Mouse (Mus musculus): ENCODE data around the gene Lrmda. TPM values are rescaled to one million over a fixed set of nuclear protein-coding genes. Genes with fewer than 3 reads are reported as not detected.

Gene Lrmda
- polyA plus RNA-seq, 1 experiment from 2014 or later, result 0.23 TPM

DNA sequence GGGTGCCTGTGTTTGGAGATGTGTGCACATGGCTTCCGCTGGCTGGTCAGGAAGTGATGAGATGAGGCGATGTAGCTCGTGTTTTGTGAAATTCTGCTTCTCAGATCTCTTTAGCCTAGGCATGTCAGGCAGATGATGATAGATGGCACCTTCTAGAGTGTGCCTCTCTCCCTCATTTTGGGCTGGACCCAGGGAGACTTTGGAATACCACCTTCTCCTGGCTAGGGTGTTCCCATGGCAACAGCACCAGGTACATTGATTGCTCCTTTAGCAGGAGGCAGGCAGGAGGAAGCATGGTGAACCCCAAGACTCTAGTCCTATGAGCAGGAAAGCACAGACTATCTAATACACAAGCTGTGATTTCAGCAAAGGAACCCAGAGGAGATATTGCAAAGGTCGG lies 1076.9 kb downstream of the Lrmda start:
- Histone ChIP-seq H3K36me3 (ENCODE audit: control insufficient read depth, insufficient read depth, low read length) (no peaks in the 10 kb centered on the region), H3K9ac (ENCODE audit: low read length) (no peak overlapping the region), H3K4me2 (no peak overlapping the region), H3K9me3 (ENCODE audit: control insufficient read depth, low read length) (no peaks in the 10 kb centered on the region), H3K4me1 (ENCODE audit: control insufficient read depth, insufficient read depth, low read length) (no peaks in the 10 kb centered on the region), H3K27ac (ENCODE audit: low read depth, low read length) (no peak overlapping the region), H3K27me3 (ENCODE audit: control insufficient read depth, insufficient read depth, low read length) (no peaks in the 10 kb centered on the region), H3K4me3 (ENCODE audit: low read depth, low read length) (no peak overlapping the region)
- 79% methylated on average over 4 of the region's 4 CpGs for WGBS
- no peak for ATAC-seq (ENCODE audit: low FRiP score)
- DNase-seq (ENCODE audit: low spot score, missing footprints), result no peak

Small RNAs within 50 kb of the gene (microRNA-seq; reads per million reads assigned to microRNA genes)
- not detected for gene Gm27532

Other genes with a start within 250 kb of the Lrmda start
- gene Vdac2, start 194.5 kb upstream of the Lrmda start, polyA plus RNA-seq (2014; fragmentation: Nextera tagmentation; extraction: Ambion mirVana), result 312 and 315 TPM in 2 replicates
- 11.8 and 12.6 TPM in 2 replicates for gene Comtd1, start 170.7 kb upstream of the Lrmda start, polyA plus RNA-seq (2014; fragmentation: Nextera tagmentation; extraction: Ambion mirVana)
- gene Zfp503, start 30.1 kb upstream of the Lrmda start, polyA plus RNA-seq (2014; fragmentation: Nextera tagmentation; extraction: Ambion mirVana), result 6.2 and 7.5 TPM in 2 replicates

Measured in midbrain, embryonic 11.5 days (tissue).